Mouse (Mus musculus) T-helper 1 cell (primary cell): ENCODE results near the gene Col7a1.

Experiments
- in situ Hi-C: fragments of 300-600 bp; cut with MboI, MseI; formaldehyde crosslinking; loops from one replicate; pipeline ENCODE4 v1.15.1; 2025; ENCODE audit warnings: high pct_unique_total_duplicates

Col7a1 gene

DNA sequence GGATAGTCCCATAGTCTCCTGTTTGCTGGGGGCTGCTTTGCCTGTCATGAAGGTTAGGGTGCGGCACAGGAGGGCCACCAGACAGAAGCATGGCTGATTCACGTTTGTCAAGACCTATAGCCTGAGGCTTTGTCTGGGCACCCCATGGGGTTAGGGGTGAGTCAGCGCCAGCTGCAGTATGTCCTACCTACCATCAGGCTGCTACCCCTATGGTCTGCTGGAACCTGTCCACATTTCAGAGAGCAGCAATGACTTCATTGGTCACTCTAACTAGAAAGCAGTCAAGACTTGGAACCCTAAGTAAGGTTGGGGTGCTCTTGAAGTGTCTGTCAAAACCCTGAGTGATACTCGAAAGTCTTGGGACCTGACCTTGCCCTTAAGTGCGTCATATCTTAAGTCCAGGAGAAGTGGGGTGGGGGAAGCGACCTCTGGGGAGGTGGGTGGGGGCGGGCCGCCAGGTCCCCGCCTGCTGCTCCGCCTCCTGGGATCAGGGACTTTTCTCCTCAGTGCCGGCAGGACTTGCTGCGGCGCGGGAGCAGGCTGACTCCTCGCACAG lies at the start of gene Col7a1:
Gene Col7a1, plus strand, starts transcription at position 506 of the 556 bp plus-strand sequence.
- in situ Hi-C loops: no loop called here

DNA sequence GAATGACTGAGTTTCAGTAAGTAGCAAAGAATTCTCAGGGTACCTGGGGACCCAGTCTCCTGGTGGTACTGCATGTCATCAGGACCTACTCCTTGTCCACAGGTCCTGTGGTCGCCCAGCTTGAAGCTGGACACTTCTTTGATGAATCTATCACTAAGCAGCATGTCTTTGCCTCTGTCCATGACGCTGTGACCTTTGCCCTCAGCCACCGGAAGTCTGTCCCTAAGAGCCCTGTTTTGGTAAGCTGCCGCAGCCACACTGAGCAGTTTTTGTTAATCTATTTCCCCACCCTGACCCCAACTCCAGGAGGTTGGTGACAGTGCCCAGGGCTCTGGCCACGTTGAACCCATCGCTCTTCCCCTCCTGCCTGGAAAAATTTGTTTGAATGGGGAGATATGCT lies 41.1 kb upstream of the Col7a1 start:
- in situ Hi-C loops: loop anchor here (10.0 kb wide), 3 partner anchors 208 to 1528 kb away; no protein-coding TSS in a partner anchor

DNA sequence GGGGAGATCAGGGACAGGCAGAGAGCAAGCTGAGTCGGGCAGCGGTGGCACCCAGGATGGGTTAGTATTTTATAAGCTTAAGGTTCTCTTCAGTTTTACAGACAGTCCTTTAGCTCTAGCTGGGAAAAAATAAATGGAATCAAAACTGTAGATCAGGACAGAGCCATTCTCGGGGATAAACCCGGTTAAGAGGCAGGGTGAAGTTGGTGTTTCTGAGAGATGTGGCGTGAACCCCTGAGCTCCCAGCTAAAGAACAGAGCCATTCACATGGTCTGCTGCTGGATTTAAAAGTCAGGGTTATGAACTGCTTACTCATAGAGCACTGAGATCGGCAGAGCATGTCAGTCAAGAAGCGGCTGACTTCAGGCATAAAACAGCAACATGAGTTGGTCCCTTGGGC lies 40.2 kb upstream of the Col7a1 start:
- in situ Hi-C loops: loop anchor here (10.0 kb wide), 3 partner anchors 208 to 1528 kb away; no protein-coding TSS in a partner anchor

DNA sequence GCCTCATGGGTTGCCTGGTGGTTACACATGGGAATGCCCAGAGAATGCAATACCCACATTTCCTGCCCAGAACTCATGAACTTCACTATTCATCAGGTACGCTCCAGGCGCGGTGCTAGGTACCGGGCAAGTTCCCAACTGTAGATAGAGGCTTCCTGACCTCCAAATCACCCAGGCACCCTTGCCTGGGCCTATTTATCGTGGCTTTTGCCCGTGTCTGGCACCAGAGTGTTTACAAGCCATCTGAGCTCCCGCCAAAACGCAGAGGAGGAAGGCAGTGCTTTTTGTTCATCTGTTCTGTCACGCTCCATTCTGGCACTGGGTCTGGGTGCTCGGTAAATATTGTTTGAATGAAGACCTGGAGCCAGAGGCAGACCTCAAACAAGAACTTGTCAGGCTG lies 39.8 kb upstream of the Col7a1 start:
- in situ Hi-C loops: loop anchor here (10.0 kb wide), 3 partner anchors 209 to 1529 kb away; no protein-coding TSS in a partner anchor

DNA sequence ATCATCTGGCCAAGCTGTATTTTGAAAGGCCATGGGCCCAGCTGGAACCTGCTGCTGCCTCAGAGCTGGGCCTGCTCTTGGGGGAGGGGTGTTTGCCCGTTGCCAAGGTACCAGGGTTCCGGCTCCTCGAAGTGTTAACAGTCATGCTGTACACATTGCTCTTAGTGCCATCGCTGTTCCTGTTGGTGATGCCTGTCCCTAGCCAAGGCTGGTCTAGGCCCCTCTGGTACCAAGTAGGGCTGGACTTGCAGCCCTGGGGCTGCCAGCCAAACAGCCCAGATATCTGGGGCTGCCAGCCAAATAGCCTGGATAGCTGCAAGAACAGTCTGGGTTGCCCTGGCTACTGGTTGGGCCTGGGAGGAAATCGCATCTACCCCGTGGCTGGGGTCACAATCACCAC lies 38.9 kb upstream of the Col7a1 start, which contains the start of gene Tmem89:
Gene Tmem89, plus strand, starts transcription at position 129 of the 400 bp plus-strand sequence.
- in situ Hi-C loops: loop anchor here (10.0 kb wide), 3 partner anchors 210 to 1530 kb away; no protein-coding TSS in a partner anchor

DNA sequence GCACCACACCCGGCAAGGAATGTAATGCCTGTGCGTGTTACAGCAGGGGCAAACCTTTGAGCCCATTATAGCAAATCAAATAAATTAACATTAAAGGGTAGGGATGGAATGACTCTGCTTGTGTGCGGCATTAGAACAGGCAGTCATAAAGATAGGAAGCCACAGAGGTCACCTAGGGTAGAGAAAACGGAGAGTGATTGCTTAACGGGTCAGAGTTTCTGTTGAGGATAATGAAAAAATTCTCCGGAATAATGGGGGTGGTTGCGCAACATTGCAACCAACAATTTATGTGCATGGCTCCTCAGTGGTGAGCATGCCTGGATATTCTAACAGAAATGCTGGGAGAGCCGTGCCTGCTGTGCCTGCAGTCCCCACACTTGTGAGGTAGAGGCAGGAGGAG lies 27.5 kb upstream of the Col7a1 start:
- in situ Hi-C loops: no loop called here

DNA sequence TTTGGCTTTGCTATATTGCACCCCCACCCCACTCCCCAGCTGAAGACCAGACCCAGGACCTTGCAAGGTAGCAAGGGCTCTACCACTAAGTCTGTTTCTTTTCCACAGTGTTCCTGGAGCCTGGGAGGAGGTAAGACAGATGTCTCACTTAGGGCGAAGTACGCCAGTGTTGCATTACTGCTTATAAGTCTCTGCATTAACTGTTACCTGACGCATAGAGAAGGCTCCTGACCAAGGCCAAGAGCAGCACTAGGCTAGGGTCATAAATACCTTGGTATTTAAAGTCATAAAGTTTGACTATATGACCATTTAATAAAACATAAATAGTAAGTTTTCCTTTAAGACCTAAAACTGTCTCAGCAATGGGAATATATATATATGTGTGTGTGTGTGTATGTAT lies 25.0 kb upstream of the Col7a1 start:
- in situ Hi-C loops: no loop called here

DNA sequence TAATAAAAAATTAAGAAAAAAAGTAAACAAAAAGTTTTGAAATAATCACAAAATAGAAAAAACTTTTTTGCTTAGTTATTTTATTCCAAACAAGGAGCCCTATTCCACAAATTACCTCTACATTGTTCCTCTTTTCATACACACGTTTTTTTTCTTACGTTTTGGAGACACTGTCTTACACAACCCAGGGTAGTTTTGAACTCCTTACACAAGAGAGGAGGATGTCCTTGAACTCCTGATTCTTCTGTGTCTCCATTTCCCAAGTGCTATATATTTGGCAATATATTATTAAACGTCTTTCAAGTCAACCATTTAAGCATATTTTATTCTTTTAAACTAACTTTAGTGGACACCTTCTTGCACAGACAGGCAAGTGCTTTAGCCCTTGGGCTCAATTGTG lies 17.4 kb upstream of the Col7a1 start:
- in situ Hi-C loops: loop anchor here (5.0 kb wide), 1 partner anchor 179 kb away; no protein-coding TSS in a partner anchor

DNA sequence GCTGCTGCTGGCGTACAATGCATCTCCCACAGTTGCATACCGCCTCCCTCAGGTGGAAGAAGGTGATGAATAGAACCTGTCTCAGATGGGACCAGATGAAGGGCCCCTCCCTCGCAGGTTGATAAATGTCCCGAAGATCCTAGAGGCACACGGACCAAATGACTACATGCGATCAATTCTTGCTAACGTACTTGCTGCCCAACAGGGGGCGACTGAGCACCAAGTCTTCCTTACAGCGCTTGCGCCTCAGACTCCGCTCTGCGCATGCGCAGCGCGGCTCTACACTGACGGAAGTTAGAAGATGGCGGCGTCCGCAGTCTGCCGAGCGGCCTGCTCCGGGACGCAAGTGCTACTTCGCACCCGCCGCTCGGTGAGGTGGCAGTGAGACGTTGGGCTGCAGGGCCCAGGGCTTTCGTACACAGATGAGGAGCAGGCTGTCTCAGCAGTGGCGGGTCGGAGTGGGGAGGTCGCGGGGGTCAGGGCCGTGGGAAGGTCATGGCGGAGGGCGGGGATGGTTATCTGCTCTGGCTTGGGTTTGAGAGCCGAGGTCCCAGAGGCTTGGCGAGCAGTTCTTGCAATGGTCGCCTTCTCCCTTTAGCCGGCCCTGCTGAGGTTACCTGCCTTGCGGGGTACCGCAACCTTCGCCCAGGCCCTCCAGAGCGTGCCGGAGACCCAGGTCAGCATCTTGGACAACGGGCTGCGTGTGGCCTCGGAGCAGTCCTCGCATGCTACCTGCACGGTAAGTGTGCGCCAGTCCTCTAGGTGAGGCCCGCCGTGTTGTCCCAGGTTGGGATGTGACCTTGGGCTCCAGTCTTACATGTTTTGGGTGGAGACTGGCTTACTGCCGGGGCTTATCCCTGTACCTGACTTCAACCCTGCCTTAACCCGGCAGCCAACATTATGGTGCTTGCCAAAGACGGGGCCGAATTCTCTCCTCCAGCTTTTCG lies 16.7 kb upstream of the Col7a1 start, which contains the start of gene Uqcrc1:
Gene Uqcrc1, plus strand, starts transcription at position 216 of the 947 bp plus-strand sequence.
- in situ Hi-C loops: loop anchor here (5.0 kb wide), 1 partner anchor 179 kb away; no protein-coding TSS in a partner anchor

DNA sequence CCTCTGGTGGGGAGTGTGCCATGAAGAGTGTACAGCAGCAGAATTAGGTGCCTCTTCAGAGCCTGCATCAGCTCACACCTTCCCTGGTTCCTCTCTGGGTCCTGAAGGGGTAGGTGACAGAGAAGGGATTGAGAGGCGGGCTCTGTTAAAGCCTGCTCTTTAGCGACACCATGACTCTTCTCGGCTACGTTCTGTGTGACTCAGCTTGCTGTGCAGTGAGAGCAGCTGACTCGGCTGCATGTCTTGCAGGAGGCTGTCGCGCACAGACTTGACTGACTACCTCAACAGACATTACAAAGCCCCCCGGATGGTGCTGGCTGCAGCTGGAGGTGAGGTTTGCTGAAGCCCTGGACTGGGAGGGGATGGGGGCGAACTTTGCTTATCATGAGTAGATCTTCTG lies 8.3 kb upstream of the Col7a1 start:
- in situ Hi-C loops: no loop called here

DNA sequence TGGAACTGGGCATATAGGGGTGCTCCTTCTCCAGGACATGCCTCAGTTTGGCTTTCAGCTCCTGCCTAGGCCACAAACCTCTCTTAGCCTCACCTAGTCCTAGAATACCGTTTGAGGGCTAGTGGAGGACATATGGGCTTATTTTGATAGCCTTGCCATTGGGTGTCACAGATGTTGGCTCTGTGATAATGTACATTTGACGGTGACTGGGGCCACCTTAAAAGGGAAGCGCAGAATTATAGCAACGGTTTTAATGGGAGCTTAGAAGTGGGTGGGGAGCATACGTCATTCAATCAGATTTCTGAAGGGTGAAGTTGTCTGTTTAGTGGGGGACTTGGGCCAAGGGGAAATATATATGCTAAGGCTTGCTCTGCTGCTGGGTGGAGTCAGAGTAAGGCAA lies 7.8 kb upstream of the Col7a1 start:
- in situ Hi-C loops: no loop called here

DNA sequence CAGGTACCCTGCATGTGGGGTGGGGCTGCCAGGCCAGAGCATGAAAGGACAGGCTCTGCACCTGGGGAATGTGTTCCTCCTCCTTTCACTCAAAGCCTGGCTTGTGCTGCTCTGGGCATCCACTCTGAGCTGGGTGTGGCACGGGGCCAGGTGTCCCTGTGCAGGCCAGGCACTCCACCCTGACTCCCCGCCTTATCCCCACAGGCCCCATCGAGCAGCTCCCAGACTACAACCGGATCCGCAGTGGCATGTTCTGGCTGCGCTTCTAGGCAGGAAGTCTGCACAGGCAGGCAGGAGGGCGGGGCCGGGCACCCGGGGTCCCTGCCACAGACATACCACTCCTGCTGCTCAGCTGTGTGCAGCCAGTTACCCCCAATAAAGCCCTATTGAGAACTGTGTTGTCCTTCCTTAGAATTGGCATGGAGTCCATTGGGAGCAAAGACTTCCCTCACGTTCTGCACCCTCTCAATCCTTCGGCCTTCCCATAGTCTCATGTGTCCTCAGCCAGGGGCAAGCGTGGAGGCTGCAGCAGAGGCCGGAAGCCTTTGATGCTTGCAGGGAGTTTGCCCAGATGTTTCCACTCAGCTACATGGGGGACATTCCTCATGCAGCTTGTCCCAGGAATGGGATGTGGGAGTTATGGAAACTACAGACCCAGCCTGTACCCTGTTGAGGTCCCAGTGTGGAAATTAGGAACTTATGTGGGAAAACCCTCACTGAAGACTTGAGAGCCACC lies 4.0 kb upstream of the Col7a1 start:
- in situ Hi-C loops: no loop called here

DNA sequence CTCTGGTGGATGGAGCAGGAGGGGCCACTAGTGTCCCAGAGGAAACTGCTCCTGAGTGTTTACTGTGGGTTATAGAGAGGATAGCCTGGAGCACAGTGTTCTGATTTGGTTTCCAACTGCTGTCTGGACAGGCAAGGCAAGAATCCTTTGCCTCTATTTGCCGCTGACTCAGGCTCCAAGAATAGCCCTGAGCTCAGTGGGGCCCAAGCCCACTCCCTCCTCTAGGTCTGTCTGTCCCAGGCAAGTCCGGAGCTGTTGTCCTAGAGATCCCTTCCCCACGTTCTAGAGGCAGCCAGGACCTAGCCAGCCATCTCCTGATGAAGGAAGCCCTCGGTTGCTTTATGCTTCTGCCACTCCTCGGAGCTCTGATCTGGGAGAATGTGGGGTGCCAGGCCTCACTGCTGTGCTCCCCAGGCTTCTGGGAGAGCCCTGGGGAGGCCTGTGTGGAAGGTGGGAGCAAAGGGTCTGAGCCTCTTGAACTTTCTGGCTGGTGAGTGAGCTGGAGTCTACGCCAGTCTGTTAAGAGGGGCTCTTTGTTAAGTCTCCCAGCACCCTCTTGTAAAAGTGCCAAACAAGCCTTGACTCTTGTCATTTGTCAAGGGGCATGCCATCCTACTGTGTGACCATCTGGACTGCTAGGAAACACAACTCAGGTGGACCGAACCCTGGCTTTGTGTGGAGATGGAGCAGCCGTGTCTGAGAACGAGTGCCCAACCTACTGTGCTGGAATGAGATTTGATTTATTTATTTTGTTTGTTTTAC lies 3.2 kb upstream of the Col7a1 start:
- in situ Hi-C loops: no loop called here

DNA sequence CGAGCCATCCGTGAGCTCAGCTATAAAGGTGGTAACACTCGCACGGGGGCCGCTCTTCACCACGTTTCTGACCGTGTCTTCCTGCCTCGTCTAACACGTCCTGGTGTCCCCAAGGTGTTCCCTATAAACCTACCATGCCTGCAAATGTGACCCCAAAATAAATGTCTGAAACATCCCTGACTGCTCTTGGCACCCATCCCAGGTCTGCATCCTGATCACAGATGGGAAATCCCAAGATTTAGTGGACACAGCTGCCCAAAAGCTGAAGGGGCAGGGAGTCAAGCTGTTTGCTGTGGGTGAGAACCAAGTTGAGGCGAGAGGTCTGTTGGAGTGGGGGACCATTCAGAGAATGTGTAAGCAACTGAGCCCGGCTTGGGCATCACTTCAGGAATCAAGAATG lies 1.9 kb downstream of the Col7a1 start:
- in situ Hi-C loops: no loop called here

DNA sequence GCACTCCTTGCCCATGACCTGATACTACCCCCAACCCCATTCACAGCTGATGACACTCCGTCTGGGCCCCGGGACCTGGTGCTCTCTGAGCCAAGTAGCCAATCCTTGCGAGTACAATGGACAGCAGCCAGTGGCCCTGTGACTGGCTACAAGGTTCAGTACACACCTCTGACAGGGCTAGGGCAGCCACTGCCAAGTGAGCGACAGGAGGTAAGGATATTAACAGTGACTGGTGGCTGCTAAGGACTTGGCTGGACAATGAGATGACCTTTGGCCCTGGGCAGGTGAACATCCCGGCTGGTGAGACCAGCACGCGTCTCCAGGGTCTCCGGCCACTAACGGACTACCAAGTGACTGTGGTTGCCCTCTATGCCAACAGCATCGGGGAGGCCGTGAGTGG lies 2.5 kb downstream of the Col7a1 start:
- in situ Hi-C loops: no loop called here

DNA sequence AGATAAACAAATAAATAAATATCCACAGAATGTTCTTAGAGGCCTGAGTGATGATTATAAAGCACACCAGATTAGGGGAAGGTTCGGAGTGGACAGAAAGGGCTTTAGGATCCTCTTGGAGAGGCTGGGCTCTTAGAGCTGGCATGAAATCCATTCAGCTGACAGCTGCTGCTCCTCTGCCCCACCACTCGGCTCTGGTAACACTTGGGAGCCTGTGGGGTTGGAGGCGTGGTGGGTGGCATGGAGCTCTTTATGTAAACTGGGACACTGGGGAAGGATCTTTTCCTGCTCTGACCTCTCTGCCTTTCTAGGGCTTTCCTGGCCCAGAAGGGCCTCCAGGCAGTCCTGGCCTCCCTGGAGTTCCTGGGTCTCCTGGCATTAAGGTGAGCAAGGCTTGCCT lies 10.2 kb downstream of the Col7a1 start:
- in situ Hi-C loops: no loop called here

DNA sequence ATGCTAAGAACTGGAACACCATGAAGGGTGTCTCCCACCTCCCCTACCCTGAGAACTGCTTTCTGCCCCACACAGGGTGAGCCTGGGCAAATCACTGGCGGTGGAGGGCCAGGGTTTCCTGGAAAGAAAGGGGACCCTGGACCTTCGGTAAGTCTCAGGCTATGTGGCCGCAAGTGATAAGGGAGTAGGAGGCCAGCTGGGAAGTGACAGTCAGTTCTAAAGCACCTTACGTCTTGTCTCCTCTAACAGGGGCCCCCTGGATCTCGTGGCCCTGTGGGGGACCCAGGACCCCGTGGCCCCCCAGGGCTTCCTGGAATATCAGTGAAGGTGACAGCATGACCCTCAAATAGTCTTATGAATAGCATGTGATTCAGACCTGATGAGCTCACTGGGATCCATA lies 11.0 kb downstream of the Col7a1 start:
- in situ Hi-C loops: no loop called here

DNA sequence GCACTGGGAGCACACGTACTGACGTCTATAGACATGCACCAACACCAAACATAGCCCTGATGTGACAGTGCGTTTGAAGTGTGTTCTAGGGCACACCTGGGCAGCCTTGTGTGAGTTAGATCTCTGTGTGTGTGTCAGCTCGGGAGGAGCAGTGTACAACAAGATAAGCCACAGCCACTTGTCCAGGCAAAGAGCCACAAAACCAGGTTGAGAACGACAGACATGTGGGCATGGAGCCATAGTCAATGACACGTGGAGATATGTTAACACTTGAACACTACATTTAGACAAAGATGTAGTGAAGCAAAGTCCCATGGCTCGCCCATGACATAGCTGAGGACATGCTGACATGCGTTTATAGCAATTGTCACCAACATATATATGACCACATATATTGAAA lies 17.2 kb downstream of the Col7a1 start:
- in situ Hi-C loops: no loop called here

DNA sequence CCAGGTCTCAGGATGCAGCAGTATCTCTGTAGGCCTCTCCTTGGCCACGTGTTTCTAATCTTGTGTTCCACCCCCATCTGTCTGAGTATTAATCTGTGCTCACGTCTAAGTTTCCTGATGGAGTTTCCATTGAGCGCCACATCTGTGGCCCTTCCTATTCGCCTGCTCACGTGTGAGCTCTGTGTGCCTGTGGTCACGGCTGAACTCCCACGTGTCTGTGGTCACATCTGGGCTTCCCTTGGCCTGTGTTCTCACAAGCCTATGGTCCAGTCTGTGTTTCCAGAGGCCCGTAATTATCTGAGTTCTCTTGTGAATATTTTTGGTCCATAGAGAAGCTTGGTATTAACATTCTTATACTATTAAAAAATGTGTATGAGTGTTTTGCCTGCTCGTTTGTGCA lies 23.1 kb downstream of the Col7a1 start:
- in situ Hi-C loops: no loop called here

DNA sequence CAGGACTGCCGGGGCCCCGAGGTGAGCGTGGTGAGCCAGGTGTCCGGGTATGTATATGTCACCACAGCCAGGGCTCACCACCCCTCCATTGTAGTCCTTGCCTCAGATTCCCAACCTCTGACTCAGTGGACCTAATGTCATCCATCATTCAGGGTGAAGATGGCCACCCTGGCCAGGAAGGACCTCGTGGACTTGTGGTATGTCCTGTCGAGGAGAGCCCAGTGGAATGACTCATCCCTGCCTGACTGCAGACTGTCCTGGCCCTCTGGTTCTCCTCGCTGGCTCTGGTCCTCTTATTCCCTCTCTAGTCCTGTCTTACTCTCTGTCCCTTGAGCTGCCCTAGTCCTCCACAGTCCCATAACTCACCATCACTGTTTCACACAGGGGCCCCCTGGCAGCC lies 24.6 kb downstream of the Col7a1 start:
- in situ Hi-C loops: no loop called here

DNA sequence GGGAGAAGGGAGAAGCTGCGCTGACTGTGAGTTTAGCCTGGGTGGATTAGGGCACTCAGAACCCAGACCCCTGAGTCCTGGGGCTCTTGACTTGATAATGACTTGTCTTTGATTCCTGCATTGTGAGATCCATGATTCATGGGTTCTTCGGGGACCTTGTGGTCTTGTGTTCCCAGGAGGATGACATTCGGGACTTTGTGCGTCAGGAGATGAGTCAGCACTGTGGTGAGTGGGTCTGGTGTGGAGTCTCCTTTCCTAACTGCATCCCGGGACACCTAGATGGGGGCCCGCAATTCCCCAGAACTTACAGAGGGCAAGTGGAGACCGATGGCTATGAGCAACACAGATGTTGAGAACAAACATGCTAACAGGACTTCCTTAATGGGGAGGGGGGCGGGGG lies 29.1 kb downstream of the Col7a1 start:
- in situ Hi-C loops: loop anchor here (10.0 kb wide), 1 partner anchor 1262 kb away; the partner anchor contains the start of gene Cspg5
